Mouse (Mus musculus) erythroblast, embryonic 14.5 days (primary cell): ENCODE measurements around the gene Agtrap. TPM values are rescaled to one million over a fixed set of nuclear protein-coding genes. Genes with fewer than 3 reads are reported as not detected.

ENCODE experiments used
- H3K27me3 ChIP-seq: 2 replicates; pipeline ENCODE4 v1.6.1; 2012; ENCODE audit warnings: inconsistent platforms; ENCODE audit not compliant: control insufficient read depth
- H3K36me3 ChIP-seq: 2 replicates; pipeline ENCODE4 v1.6.1; 2012; ENCODE audit warnings: mild to moderate bottlenecking, inconsistent platforms; ENCODE audit not compliant: control insufficient read depth
- H3K4me1 ChIP-seq: 2 replicates; pipeline ENCODE4 v1.6.1; 2012; ENCODE audit warnings: inconsistent platforms; ENCODE audit not compliant: control insufficient read depth
- H3K4me3 ChIP-seq: replicated peaks from 2 replicates; pipeline ENCODE3; 2012; ENCODE audit warnings: moderate library complexity, mild to moderate bottlenecking, inconsistent platforms
- H3K9me3 ChIP-seq: 2 replicates; pipeline ENCODE4 v1.6.1; 2012; ENCODE audit warnings: low read length, inconsistent platforms, mixed read lengths; ENCODE audit not compliant: control insufficient read depth
- GATA1 ChIP-seq: IDR thresholded peaks from 2 replicates; pipeline ENCODE4 v1.6.1; 2012; ENCODE audit warnings: low read length, inconsistent platforms, mixed read lengths
- TAL1 ChIP-seq: IDR thresholded peaks from 3 replicates; pipeline ENCODE4 v1.6.1; 2012; ENCODE audit warnings: low read length, inconsistent platforms, mixed read lengths
- polyA plus RNA-seq: library from polyadenylated mRNA; stranded (reverse); fragments of >175 nt; gene quantifications from 2 replicates; pipeline ENCODE4 v1.2.3, GENCODE M21; 2012

Agtrap gene
- polyA plus RNA-seq, 1 experiment: 0.17 TPM

GRCm38 (mm10) chr4:148035440-148035839 is 52.4 kb downstream of the Agtrap start:
- Histone ChIP-seq H3K36me3 (peaks cover 2% of the 10 kb centered on the region), H3K9me3 (no peaks in the 10 kb centered on the region), H3K4me1 (peaks cover 28% of the 10 kb centered on the region), H3K4me3 (no peak overlapping the region), H3K27me3 (no peaks in the 10 kb centered on the region)
- TF ChIP-seq GATA1 (no peak), TAL1 (no peak)

GRCm38 (mm10) chr4:148033858-148034410 is 53.9 kb downstream of the Agtrap start:
- Histone ChIP-seq H3K27me3 (no peaks in the 10 kb centered on the region), H3K9me3 (no peaks in the 10 kb centered on the region), H3K4me1 (peaks cover 13% of the 10 kb centered on the region), H3K36me3 (peaks cover 9% of the 10 kb centered on the region), H3K4me3 (no peak overlapping the region)
- TF ChIP-seq GATA1 (no peak), TAL1 (no peak)

GRCm38 (mm10) chr4:148030506-148030905 is 57.3 kb downstream of the Agtrap start:
- peaks cover 24% of the 10 kb centered on the region for H3K36me3 ChIP-seq

GRCm38 (mm10) chr4:148029297-148029696 is 58.5 kb downstream of the Agtrap start:
- TF ChIP-seq TAL1 (no peak), GATA1 (no peak)
- H3K4me3 ChIP-seq: no peak overlapping the region
- no peaks in the 10 kb centered on the region for H3K9me3 ChIP-seq
- peaks cover 35% of the 10 kb centered on the region for H3K36me3 ChIP-seq
- H3K27me3 ChIP-seq: no peaks in the 10 kb centered on the region
- no peaks in the 10 kb centered on the region for H3K4me1 ChIP-seq

More at GRCm38 (mm10) chr4:148030506-148030905, 57.3 kb downstream of the Agtrap start:
- Histone ChIP-seq H3K4me1 (no peaks in the 10 kb centered on the region), H3K9me3 (no peaks in the 10 kb centered on the region), H3K27me3 (no peaks in the 10 kb centered on the region), H3K4me3 (no peak overlapping the region)
- TF ChIP-seq TAL1 (no peak), GATA1 (no peak)

Other genes starting within 250 kb of the Agtrap start
- gene Zfp933, start 239.7 kb downstream of the Agtrap start, polyA plus RNA-seq: 0.01 TPM in 1 of 2 replicates, not detected in the other
- gene Miip, start 219.2 kb downstream of the Agtrap start, polyA plus RNA-seq: 9.4 and 19.8 TPM in 2 replicates
- gene Fv1, start 219.1 kb downstream of the Agtrap start, polyA plus RNA-seq: not detected in 2 replicates
- gene Mfn2, start 183.3 kb downstream of the Agtrap start, polyA plus RNA-seq: 0.89 and 1.5 TPM in 2 replicates
- gene Plod1, start 151.3 kb downstream of the Agtrap start, polyA plus RNA-seq: 0.14 and 0.29 TPM in 2 replicates
- 5.7 and 5.9 TPM in 2 replicates for gene 2510039O18Rik, start 147.1 kb downstream of the Agtrap start, polyA plus RNA-seq
- not detected in 2 replicates for gene Nppb, start 102.2 kb downstream of the Agtrap start, polyA plus RNA-seq
- not detected in 2 replicates for gene Nppa, start 87.3 kb downstream of the Agtrap start, polyA plus RNA-seq
- gene Clcn6, start 49.2 kb downstream of the Agtrap start, polyA plus RNA-seq: 0.11 and 0.29 TPM in 2 replicates
- 1.9 and 2.8 TPM in 2 replicates for gene Mthfr, start 49.0 kb downstream of the Agtrap start, polyA plus RNA-seq
- 2.9 and 3.8 TPM in 2 replicates for gene Mad2l2, start 42.4 kb upstream of the Agtrap start, polyA plus RNA-seq
- 0.01 TPM in 1 of 2 replicates, not detected in the other for gene Draxin, start 42.7 kb upstream of the Agtrap start, polyA plus RNA-seq
- 2.6 and 2.7 TPM in 2 replicates for gene Fbxo6, start 64.1 kb upstream of the Agtrap start, polyA plus RNA-seq
- 0.08 and 0.09 TPM in 2 replicates for gene Fbxo44, start 72.5 kb upstream of the Agtrap start, polyA plus RNA-seq
- not detected in 2 replicates for gene Fbxo2, start 72.6 kb upstream of the Agtrap start, polyA plus RNA-seq
- 0.01 TPM in 1 of 2 replicates, not detected in the other for gene Disp3, start 199.9 kb upstream of the Agtrap start, polyA plus RNA-seq